Mouse (Mus musculus) lung, adult 2 months (tissue): Measurements from ENCODE around the gene Gpc2.

Experiments used
- CTCF ChIP-seq: fragments of 200-500 bp; IDR thresholded peaks from 2 replicates; pipeline ENCODE4 v1.5.1; 2011; ENCODE audit warnings: mild to moderate bottlenecking, low read length, control low read depth; ENCODE audit not compliant: insufficient read depth
- POLR2A ChIP-seq: fragments of 200-500 bp; IDR thresholded peaks from 2 replicates; pipeline ENCODE4 v1.6.1; 2011; ENCODE audit warnings: low read depth, mild to moderate bottlenecking, control low read depth, low read length, borderline replicate concordance; ENCODE audit errors: extremely low read depth

- TF ChIP-seq CTCF (no peak), POLR2A (no peak)
Measured at GRCm38 (mm10) chr5:138258993-138259392, 20.8 kb downstream of the Gpc2 start.
